Mouse (Mus musculus): Measurements from ENCODE around the gene Rad18.

DNA sequence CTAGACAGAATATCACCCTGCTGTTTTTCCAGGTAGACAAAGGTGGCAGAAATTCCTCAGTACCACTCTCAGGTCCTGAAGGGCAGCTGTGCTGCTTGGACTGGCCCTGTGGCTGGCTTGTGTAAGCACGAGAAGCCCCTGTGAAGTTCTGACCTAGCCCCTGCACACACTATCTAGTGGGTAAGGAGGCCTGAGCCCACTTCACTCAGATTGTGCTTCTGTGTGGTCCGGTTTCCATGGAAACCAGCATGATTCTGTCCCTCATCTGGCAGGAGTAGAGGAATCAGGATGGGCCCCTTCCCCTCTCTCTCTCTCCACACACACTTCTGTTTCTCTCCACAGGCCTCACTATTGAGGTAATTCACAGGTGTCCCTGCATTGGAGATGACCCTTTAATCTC is 38.6 kb upstream of the Rad18 start:
- TF ChIP-seq POLR2A (IDR thresholded peaks at IDR 0.05; ENCODE audit: insufficient read depth, low read depth, low read length) (no peak), CTCF (IDR thresholded peaks at IDR 0.05; ENCODE audit: insufficient read depth, low read depth, low read length) (no peak)

Data from olfactory bulb, adult 2 months (tissue).